Mouse (Mus musculus) kidney, adult 2 months (tissue): ENCODE data around the gene Tcp11l1. TPM values are rescaled to one million over a fixed set of nuclear protein-coding genes. Genes with fewer than 3 reads are reported as not detected.

Experiments used
- DNase-seq: peaks from one replicate; pipeline ENCODE4 v3.0.0; 2021
- H3K27ac ChIP-seq: fragments of 200-500 bp; 2 replicates; pipeline ENCODE4 v1.5.1; 2012; ENCODE audit warnings: low read depth, low read length, control low read depth, inconsistent platforms; ENCODE audit not compliant: insufficient read depth
- H3K27me3 ChIP-seq: fragments of 200-500 bp; replicated peaks from 2 replicates; pipeline ENCODE4 v1.6.1; 2012; ENCODE audit warnings: mild to moderate bottlenecking, moderate library complexity, low read length, inconsistent platforms; ENCODE audit not compliant: control insufficient read depth, insufficient read depth
- H3K36me3 ChIP-seq: fragments of 200-500 bp; 2 replicates; pipeline ENCODE4 v1.6.1; 2012; ENCODE audit warnings: mild to moderate bottlenecking, moderate library complexity, low read length, inconsistent platforms; ENCODE audit not compliant: control insufficient read depth, insufficient read depth
- H3K4me1 ChIP-seq: fragments of 200-500 bp; 2 replicates; pipeline ENCODE4 v1.6.1; 2011; ENCODE audit warnings: low read length; ENCODE audit not compliant: control insufficient read depth, insufficient read depth
- H3K4me3 ChIP-seq: fragments of 200-500 bp; 2 replicates; pipeline ENCODE4 v1.5.1; 2011; ENCODE audit warnings: mild to moderate bottlenecking, low read depth, low read length, control low read depth; ENCODE audit not compliant: insufficient read depth
- CTCF ChIP-seq: fragments of 200-500 bp; conservative IDR thresholded peaks from 2 replicates; pipeline ENCODE4 v1.5.1; 2011; ENCODE audit warnings: low read depth, mild to moderate bottlenecking, control low read depth, low read length, moderate library complexity, mixed read lengths; ENCODE audit not compliant: insufficient read depth, insufficient read length
- POLR2A ChIP-seq: fragments of 200-500 bp; IDR thresholded peaks from one replicate; pipeline ENCODE4 v1.6.1; 2011; ENCODE audit warnings: low read depth, low read length, control low read depth
- WGBS: fragments of 180-500 bp; shearing (Covaris S2); methylation state at CpG from one replicate; pipeline ENCODE4 v1.1.7; 2018; 5-methylcytosine and 5-hydroxymethylcytosine counted together
- polyA plus RNA-seq: library from polyadenylated mRNA; depleted of rRNA; stranded (reverse); fragments of >200 nt; gene quantifications from 2 replicates; pipeline ENCODE4 v1.2.3, GENCODE M21; 2012

Tcp11l1 gene
- polyA plus RNA-seq, 1 experiment, result 8.6 TPM

DNA sequence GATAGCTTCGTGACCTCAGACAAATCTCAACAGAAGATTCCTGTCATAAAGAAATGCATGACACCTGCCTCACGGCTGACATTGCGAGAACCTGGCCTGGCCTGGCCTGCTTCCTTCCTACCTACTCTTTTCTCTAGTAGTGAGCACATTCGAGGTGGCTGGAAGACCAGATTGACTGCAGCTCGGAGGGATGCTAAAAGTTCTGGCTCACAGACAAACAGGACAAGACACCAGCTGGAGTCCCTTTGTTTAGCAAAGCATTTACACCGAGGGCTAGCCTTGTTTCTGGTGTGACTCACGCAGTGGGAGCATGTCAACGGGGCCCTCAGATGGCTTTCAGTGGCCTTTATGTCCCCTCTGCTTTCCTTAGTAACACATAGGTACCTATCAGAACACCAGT is 23.2 kb downstream of the Tcp11l1 start:
- Histone ChIP-seq H3K27ac (peak overlapping the region; percentile 6; the same call in 1 of the 2 replicates), H3K36me3 (no peaks in the 10 kb centered on the region), H3K4me3 (no peak overlapping the region), H3K27me3 (no peaks in the 10 kb centered on the region), H3K4me1 (no peaks in the 10 kb centered on the region; the same call in 1 of the 2 replicates)
- WGBS, result 78% methylated on average over 8 of the region's 8 CpGs
- DNase-seq, result no peak
- TF ChIP-seq POLR2A (no peak), CTCF (no peak)

DNA sequence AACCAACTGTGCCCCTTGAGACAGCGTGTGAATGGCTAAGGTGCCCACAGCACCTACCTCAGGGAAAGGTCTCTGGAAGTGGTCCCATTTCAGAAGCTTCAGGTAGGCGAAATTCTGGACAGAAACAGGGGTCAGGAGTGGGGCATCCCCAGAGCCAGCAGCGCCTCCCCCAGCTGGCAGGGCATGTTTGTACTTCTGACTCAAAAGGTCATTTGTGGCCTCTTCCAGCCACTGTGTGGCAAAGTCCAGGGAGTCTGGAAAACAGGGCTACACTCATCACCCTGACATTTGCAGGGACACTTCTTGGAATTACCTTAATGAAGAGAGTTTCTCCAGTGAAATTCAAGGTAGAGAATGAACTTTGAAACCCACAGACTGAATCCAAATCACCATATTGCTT is 23.6 kb downstream of the Tcp11l1 start:
- H3K27me3 ChIP-seq, result no peaks in the 10 kb centered on the region
- no peak overlapping the region for H3K4me3 ChIP-seq
- H3K36me3 ChIP-seq, result no peaks in the 10 kb centered on the region
- H3K27ac ChIP-seq, result 0 out of 2 replicates have a peak overlapping the region, but pooled peaks have one; percentile 6
- peak; percentile 85 for DNase-seq
- TF ChIP-seq CTCF (no peak), POLR2A (no peak)
- H3K4me1 ChIP-seq, result no peaks in the 10 kb centered on the region; the same call in 1 of the 2 replicates
- 61% methylated on average over 3 of the region's 3 CpGs for whole genome bisulfite sequencing

DNA sequence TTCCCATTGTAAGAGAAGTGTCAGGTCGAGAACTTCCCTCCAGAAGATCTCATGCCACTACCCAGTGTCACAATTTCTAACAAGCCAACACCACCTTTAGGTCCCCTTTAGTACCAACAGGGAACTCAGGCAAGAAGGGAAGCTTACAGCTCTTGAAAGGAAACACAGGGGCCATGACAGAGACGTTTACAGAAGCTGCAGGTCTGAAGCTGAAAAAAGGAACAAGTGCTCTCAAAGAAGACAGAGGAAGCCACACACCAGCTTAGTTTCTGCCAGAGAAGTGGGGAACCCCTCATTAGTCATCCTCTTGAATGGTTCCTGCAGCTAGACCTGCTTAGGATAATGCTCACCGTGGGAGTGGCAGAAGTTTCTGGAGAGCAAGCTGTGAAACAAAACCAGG is 24.7 kb downstream of the Tcp11l1 start:
- WGBS, result 77% methylated on average over 3 of the region's 3 CpGs
- Histone ChIP-seq H3K27me3 (no peaks in the 10 kb centered on the region), H3K4me1 (no peaks in the 10 kb centered on the region; the same call in 1 of the 2 replicates), H3K36me3 (no peaks in the 10 kb centered on the region), H3K4me3 (no peak overlapping the region), H3K27ac (no peak overlapping the region)
- TF ChIP-seq POLR2A, result no peak
- no peak for TF ChIP-seq CTCF
- no peak for DNase-seq

DNA sequence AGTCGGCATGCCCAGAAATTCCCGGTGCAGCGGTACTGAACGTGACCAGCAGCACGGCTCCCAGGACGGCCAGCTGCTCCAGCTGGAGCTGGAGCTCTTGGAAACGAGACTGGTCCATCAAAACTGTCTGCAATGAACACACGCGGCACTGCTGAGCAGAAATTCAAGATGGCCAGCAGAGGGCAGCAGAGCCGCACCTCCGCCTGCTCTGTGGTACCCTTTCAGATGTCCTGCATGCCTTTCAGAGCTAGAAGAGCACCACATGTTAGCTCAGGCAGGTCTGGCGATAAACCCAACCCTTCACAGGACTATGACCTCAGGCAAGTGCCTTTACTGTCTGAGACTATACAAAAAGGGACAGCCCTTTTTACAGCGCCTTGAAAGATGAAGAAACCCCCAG is 26.6 kb downstream of the Tcp11l1 start:
- no peaks in the 10 kb centered on the region for H3K36me3 ChIP-seq
- peak; percentile 89 for DNase-seq
- H3K4me3 ChIP-seq, result no peak overlapping the region
- WGBS, result 7% methylated on average over 13 of the region's 13 CpGs
- no peaks in the 10 kb centered on the region; the same call in 1 of the 2 replicates for H3K4me1 ChIP-seq
- H3K27me3 ChIP-seq, result no peaks in the 10 kb centered on the region
- no peak overlapping the region for H3K27ac ChIP-seq
- TF ChIP-seq POLR2A (no peak), CTCF (peak; percentile 99)

DNA sequence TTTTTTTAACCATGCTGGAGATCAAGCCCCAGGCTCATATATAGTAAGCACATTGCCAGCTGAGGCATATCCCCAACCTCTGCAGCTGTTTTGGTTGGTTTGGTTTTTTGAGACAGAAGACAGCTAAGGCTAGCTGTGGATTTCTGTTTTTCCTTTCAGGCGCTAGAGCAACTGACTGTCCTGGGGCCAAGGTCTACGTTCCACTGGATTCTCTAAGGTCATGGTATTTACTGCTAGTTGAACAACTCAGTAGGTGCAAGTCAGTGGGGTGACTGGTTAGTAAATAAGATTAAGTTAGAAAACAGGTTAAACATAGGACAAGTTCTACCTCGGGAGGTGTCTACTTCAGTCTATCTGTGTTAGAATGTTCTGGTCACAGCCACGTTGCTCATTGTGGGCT is 27.2 kb downstream of the Tcp11l1 start:
- DNase-seq, result peak; percentile 72
- 56% methylated on average over 4 of the region's 4 CpGs for WGBS

DNA sequence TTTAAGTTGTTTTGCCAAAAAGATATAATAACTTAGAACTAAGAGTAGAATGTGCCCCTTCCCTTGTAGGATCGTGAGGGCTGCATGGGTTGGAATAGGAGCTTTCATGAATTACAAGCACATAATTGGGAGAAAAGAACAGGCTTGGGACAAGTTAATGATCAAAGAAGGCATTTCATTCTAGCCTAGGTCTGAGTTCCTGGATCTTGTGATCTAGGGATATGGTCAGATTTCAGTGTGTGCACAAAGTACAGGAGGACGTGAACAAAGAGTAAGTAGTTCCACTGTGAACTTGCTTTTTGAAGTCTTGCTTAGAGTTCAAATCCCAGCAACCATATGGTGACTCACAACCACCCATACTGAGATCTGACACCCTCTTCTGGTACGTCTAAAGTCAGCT is 34.6 kb downstream of the Tcp11l1 start:
- TF ChIP-seq CTCF (no peak), POLR2A (no peak)
- 64% methylated on average over 3 of the region's 3 CpGs for WGBS
- Histone ChIP-seq H3K27ac (no peak overlapping the region), H3K36me3 (no peaks in the 10 kb centered on the region), H3K4me3 (no peak overlapping the region), H3K27me3 (no peaks in the 10 kb centered on the region), H3K4me1 (no peaks in the 10 kb centered on the region; the same call in 1 of the 2 replicates)
- DNase-seq, result peak; percentile 71

More for the DNA sequence above, 27.2 kb downstream of the Tcp11l1 start:
- Histone ChIP-seq H3K36me3 (no peaks in the 10 kb centered on the region), H3K27ac (0 out of 2 replicates have a peak overlapping the region, but pooled peaks have one; percentile 19), H3K4me1 (no peaks in the 10 kb centered on the region; the same call in 1 of the 2 replicates), H3K27me3 (no peaks in the 10 kb centered on the region), H3K4me3 (no peak overlapping the region)
- TF ChIP-seq POLR2A, result no peak
- TF ChIP-seq CTCF, result no peak

DNA sequence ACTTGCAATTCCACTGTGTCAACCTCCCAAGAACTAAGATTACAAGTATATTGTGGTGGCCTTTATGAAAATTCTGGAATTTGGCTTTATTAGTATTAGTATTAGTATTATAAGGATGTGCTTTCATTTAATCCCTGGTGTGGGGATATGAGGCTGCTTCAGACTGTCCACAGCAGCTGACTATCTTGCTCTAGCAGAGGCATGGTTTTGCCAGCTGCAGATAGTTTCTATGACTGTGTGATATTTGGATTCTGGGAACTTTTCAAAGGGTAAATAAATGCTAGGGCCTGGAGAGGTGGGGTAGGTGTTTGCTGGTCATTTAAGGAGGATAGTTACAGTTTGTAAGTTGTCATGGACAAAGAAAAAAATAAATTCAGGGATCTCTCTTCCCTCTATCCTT is 40.2 kb downstream of the Tcp11l1 start:
- Histone ChIP-seq H3K4me3 (no peak overlapping the region), H3K36me3 (no peaks in the 10 kb centered on the region), H3K4me1 (no peaks in the 10 kb centered on the region), H3K27ac (no peak overlapping the region), H3K27me3 (no peaks in the 10 kb centered on the region)
- TF ChIP-seq POLR2A (no peak), CTCF (no peak)
- no peak for DNase-seq
